Mouse (Mus musculus) heart, adult 2 months (tissue): ENCODE measurements around the gene Gm17409. TPM values are rescaled to one million over a fixed set of nuclear protein-coding genes. Genes with fewer than 3 reads are reported as not detected.

ENCODE experiments used
- DNase-seq, 2 experiments: peaks; one replicate each; pipeline ENCODE4 v3.0.0; 2021
- H3K27ac ChIP-seq: fragments of 200-600 bp; 2 replicates; pipeline ENCODE4 v1.8.1; 2022
- H3K27me3 ChIP-seq: fragments of 200-500 bp; 2 replicates; pipeline ENCODE4 v1.6.1; 2012; ENCODE audit warnings: mild to moderate bottlenecking, low read length, inconsistent platforms, mixed read lengths; ENCODE audit not compliant: control insufficient read depth, insufficient read depth
- H3K36me3 ChIP-seq: fragments of 200-500 bp; 2 replicates; pipeline ENCODE4 v1.6.1; 2012; ENCODE audit warnings: low read length, inconsistent platforms; ENCODE audit not compliant: control insufficient read depth, insufficient read depth
- H3K4me1 ChIP-seq: fragments of 200-500 bp; 2 replicates; pipeline ENCODE4 v1.6.1; 2011; ENCODE audit warnings: low read length; ENCODE audit not compliant: control insufficient read depth, insufficient read depth
- H3K4me3 ChIP-seq: fragments of 200-600 bp; 2 replicates; pipeline ENCODE4 v1.8.1; 2022
- H3K79me2 ChIP-seq: fragments of 200-500 bp; replicated peaks from 2 replicates; pipeline ENCODE4 v1.6.1; 2012; ENCODE audit warnings: mild to moderate bottlenecking, inconsistent platforms, low read length, moderate library complexity, mixed read lengths; ENCODE audit not compliant: control insufficient read depth, insufficient read depth
- H3K9ac ChIP-seq: fragments of 200-500 bp; 2 replicates; pipeline ENCODE4 v1.6.1; 2012; ENCODE audit warnings: low read depth, mild to moderate bottlenecking, control low read depth, inconsistent platforms, low read length, mixed read lengths
- CTCF ChIP-seq: fragments of 200-600 bp; IDR thresholded peaks from 2 replicates; pipeline ENCODE4 v1.8.1; 2022; ENCODE audit warnings: antibody characterized with exemption, mild to moderate bottlenecking, moderate library complexity
- EP300 ChIP-seq: fragments of 200-500 bp; IDR thresholded peaks from 2 replicates; pipeline ENCODE4 v1.6.1; 2011; ENCODE audit warnings: low read depth, low read length, control low read depth; ENCODE audit not compliant: insufficient read depth
- POLR2A ChIP-seq: fragments of 200-500 bp; IDR thresholded peaks from 2 replicates; pipeline ENCODE4 v1.6.1; 2011; ENCODE audit warnings: mild to moderate bottlenecking, low read depth, low read length, control low read depth; ENCODE audit not compliant: insufficient read depth
- WGBS: fragments of 180-500 bp; shearing (Covaris S2); methylation state at CpG from one replicate; pipeline ENCODE4 v1.1.7; 2018; 5-methylcytosine and 5-hydroxymethylcytosine counted together
- intact Hi-C: fragments of 180-260 bp; cut with DNase I; formaldehyde crosslinking; loops from one replicate; pipeline ENCODE4 v1.15.1; 2025
- polyA plus RNA-seq: library from polyadenylated mRNA; depleted of rRNA; stranded (reverse); fragments of >200 nt; gene quantifications from 2 replicates; pipeline ENCODE4 v1.2.3, GENCODE M21; 2012
- total RNA-seq, 2 experiments: library from RNA; stranded (reverse); gene quantifications; 2 replicates each; pipeline ENCODE4 v1.2.3; 2021

Gene Gm17409
- total and polyA plus RNA-seq, 3 experiments = not detected

DNA sequence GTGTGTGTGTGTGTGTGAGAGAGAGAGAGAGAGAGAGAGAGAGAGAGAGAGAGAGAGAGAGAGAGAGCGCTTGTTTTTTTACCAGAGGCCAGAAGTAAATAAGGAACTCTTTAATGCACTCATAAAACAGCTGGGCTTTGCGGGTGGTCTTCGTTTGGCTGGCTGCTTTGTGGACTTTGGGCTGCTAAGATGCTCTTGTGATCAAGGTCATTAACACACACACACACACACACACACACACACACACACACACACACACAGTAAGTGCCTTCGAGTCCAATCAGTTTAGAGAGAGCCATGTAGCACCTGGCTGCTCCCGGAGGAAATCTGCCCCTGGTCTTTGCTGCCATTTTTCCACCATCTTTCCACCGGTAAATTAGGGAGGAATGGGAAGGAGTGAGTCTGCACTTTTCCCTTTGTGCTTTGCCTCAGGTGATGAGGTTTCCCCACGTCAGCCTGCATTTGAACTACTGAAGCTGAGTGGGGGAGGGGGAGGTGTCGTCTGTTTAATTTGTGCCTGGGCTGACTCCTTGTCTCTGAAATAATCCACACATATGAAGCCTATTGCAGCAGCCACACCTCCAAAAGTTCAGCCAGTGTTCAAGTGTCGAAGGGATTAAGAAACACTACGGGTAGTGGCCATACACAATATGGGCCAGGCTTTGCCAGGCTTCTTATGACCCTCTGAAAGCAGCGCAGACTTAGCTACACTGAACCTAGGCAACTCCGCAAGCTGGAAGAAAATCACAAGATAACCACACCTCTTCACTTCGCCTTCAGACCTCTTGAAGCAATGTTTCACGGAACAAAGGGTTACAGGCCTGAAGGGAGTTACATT is 16.7 kb downstream of the Gm17409 start:
- Histone ChIP-seq H3K27ac (no peak overlapping the region; the same call in 1 of the 2 replicates), H3K9ac (no peak overlapping the region), H3K36me3 (peaks cover 2% of the 10 kb centered on the region), H3K4me1 (peaks cover 19% of the 10 kb centered on the region), H3K4me3 (no peak overlapping the region), H3K79me2 (peaks cover 3% of the 10 kb centered on the region), H3K27me3 (no peaks in the 10 kb centered on the region)
- DNase-seq = no peak
- WGBS = 71% methylated on average over 14 of the region's 14 CpGs
- no peak for TF ChIP-seq EP300
- no peak for TF ChIP-seq POLR2A
- no peak for TF ChIP-seq CTCF
- intact Hi-C loops = no loop called here

DNA sequence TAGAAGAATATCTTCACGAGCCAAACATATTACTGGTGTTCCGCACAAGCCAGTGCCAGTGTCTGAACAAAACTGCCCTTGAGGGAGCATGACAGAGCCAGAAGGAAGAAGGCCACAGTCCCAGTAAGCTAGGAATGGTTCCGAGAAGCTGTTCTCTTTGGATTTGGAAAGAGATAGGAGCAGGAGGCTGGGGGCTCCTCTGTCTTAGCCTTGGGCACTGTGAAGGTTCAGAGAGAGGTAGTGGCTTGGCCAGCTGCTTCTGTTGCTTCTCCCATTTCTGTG is 17.3 kb downstream of the Gm17409 start:
- intact Hi-C loops = no loop called here
- Histone ChIP-seq H3K9ac (no peak overlapping the region), H3K27ac (no peak overlapping the region; the same call in 1 of the 2 replicates), H3K4me1 (peaks cover 19% of the 10 kb centered on the region), H3K79me2 (peaks cover 3% of the 10 kb centered on the region), H3K27me3 (no peaks in the 10 kb centered on the region), H3K4me3 (no peak overlapping the region), H3K36me3 (peaks cover 2% of the 10 kb centered on the region)
- DNase-seq = no peak
- TF ChIP-seq POLR2A (no peak), CTCF (no peak), EP300 (no peak)
- 59% methylated on average over 3 of the region's 3 CpGs for WGBS

DNA sequence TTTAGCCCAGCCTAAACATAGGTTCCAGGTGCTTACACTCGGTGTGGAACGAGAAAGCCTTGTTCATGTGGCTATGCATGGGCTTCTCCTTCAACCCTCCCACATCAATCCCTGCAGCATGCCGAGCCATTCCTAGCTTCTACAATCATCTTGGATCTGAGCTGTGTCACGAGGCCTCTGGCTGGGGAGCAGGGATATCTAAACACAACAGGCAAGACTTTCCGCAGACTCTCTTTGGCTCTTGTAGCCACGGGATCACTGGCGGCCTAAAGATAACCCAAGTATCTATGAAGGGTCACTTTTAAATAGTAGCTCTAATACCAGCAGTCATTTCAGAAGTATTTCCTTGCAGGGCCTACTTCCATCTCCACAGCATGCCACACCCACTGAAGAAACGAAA is 18.5 kb downstream of the Gm17409 start:
- no peak for TF ChIP-seq POLR2A
- TF ChIP-seq EP300 = no peak
- no peak for TF ChIP-seq CTCF
- intact Hi-C loops = loop anchor here (2.0 kb wide), 1 partner anchor 78 kb away; the partner anchor contains the start of genes Acvr1 and Upp2
- no peak overlapping the region for H3K4me3 ChIP-seq
- WGBS = 37% methylated on average over 8 of the region's 8 CpGs
- peaks cover 3% of the 10 kb centered on the region for H3K79me2 ChIP-seq
- peak overlapping the region; percentile 58 for H3K27ac ChIP-seq
- H3K36me3 ChIP-seq = peaks cover 2% of the 10 kb centered on the region
- no peaks in the 10 kb centered on the region for H3K27me3 ChIP-seq
- H3K9ac ChIP-seq = no peak overlapping the region
- peak in 1 of 2 experiments; percentile 50 for DNase-seq
- H3K4me1 ChIP-seq = peaks cover 19% of the 10 kb centered on the region

DNA sequence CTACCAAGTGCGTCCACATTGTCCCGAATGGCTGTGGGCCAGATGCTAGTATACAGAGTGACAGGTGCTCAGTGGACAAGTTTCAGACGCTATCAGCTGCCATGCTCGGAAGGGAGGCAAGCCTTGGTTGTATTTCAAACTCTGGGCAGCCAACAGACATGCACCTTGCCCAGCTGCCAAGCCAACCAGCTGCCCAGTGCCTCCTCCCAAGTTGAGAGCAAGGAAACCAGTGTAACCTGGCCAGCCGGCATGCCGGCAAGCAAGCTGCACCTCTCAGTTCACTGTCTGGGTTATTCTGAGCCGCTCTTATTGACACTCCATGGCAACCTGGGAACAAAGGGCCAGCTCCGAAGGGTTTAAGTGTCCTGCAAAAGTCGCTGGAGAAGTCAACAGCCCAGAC is 19.4 kb downstream of the Gm17409 start:
- no peak for TF ChIP-seq POLR2A
- TF ChIP-seq EP300 = 0 out of 2 replicates have a peak, but pooled peaks have one; percentile 21
- Histone ChIP-seq H3K4me1 (peaks cover 17% of the 10 kb centered on the region), H3K4me3 (no peak overlapping the region), H3K79me2 (peaks cover 3% of the 10 kb centered on the region), H3K27ac (peak overlapping the region; percentile 58), H3K9ac (no peak overlapping the region), H3K27me3 (no peaks in the 10 kb centered on the region), H3K36me3 (peaks cover 2% of the 10 kb centered on the region)
- intact Hi-C loops = loop anchor here (2.0 kb wide), 1 partner anchor 78 kb away; the partner anchor contains the start of genes Acvr1 and Upp2
- 59% methylated on average over 9 of the region's 9 CpGs for WGBS
- DNase-seq = peak; percentile 52 to 81

DNA sequence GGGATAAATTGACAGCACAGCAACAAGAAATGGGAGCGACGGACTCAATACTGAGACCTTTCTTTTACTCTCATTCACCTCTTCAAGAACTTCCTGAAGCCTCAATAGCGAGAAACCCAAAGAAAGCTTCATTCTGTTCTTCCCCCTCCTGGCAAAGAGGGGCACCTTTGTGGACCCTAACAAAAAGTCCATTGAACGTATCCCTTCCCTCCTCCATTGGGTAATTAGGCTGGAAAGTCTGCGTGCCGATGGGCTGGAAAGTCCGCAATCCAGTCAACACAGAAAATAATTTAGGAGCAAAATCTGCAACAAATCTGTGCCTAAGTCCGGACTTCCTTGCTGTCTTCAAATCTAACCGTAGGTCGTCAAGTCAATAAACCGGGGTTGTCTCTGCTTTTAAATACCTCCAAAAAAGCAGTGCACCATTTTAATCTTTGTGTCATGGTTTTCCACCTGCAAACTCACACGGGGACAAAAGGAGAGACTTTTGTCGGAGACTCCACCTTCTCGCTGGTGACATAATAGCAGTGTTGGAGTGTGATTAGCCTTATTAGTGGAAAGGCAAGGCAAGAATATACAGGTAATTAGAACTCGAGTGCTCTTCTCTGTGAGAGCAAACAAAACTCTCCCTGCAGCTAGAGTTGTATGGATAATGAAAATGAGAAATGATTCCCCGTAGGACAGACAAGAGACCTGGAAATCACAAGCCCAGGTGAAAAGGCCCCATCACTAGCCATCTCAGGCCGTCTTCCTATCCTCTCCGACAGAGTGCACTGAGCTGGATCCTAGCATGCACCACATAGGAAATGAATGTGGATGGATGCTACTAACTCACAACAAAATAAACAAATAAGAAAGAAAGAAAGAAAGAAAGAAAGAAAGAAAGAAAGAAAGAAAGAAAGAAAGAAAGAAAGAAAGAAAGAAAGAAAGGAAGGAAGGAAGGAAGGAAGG is 24.0 kb downstream of the Gm17409 start:
- Histone ChIP-seq H3K36me3 (no peaks in the 10 kb centered on the region; the same call in 1 of the 2 replicates), H3K9ac (no peak overlapping the region), H3K4me3 (no peak overlapping the region), H3K27ac (no peak overlapping the region), H3K27me3 (no peaks in the 10 kb centered on the region), H3K4me1 (peaks cover 7% of the 10 kb centered on the region), H3K79me2 (peaks cover 5% of the 10 kb centered on the region)
- 95% methylated on average over 18 of the region's 18 CpGs for WGBS
- no peak for TF ChIP-seq EP300
- TF ChIP-seq CTCF = no peak
- intact Hi-C loops = no loop called here
- no peak for DNase-seq
